Mouse (Mus musculus): ENCODE results near the gene Serinc5.

DNA sequence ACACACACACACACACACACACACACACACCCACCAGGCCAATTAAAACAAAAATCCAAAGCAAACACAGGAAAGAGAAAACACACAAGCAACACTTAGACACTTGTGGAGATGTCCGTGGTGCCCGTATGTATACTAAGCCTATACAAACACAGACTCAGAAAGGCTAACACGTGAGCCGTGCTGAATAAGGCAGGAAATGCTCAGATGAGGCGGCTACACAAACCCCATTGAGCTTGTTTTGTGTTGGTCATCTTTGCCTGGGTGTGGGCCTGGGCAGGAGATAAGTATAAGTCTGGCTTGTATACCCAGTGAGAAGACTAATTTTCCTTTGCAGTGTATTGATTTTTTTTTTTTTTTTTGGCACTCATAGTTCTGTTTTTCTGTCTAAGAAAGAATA lies 91.1 kb downstream of the Serinc5 start:
- no peak for TF ChIP-seq CTCF (conservative IDR thresholded peaks at IDR 0.05; ENCODE audit: insufficient read depth, insufficient read length, low read depth, low read length)
- no peak for TF ChIP-seq POLR2A (IDR thresholded peaks at IDR 0.05; ENCODE audit: low read depth, low read length)
